ENCODE assay signal across 11 mouse cellular contexts in genomic region chr11:8659061-8659460, GRCm38 (mm10). TPM values are rescaled to one million over a fixed set of nuclear protein-coding genes. Genes with fewer than 3 reads are reported as not detected.
DNase-seq lines count a peak whose midpoint lies in the region; ATAC-seq and TF ChIP-seq lines count a peak whose summit lies in the region.
"Had no signal": no experiment of that assay in that cellular context is flagged by ENCODE, and none has a peak within 500 bp of the region (broad histone marks: within the 10 kb centered on the region; RNA-seq: fewer than 3 reads in every experiment).

No protein-coding gene starts in this region.

- no peak for TF ChIP-seq CTCF in thymus, adult 2 months (IDR thresholded peaks at IDR 0.05; ENCODE audit: borderline replicate concordance, control insufficient read depth, extremely low read depth, insufficient read depth, low read length, poor library complexity)

- no peak for TF ChIP-seq POLR2A in thymus, adult 2 months (IDR thresholded peaks at IDR 0.05; ENCODE audit: control insufficient read depth, extremely low read depth, insufficient read depth, low read length, poor library complexity)

- H3K36me3 ChIP-seq in embryonic facial prominence, embryonic 14.5 days (ENCODE audit: control insufficient read depth, insufficient read depth, low read length), result no peaks in the 10 kb centered on the region
- no peaks in the 10 kb centered on the region for H3K36me3 ChIP-seq in neural tube, embryonic 15.5 days
- H3K36me3 ChIP-seq in midbrain, embryonic 10.5 days, result no peaks in the 10 kb centered on the region
- H3K36me3 ChIP-seq in thymus, adult 2 months (ENCODE audit: control insufficient read depth, insufficient read depth, low read length), result no peaks in the 10 kb centered on the region
- H3K36me3 ChIP-seq: G1E; neural tube, embryonic 12.5 days had no signal

- H3K27me3 ChIP-seq in embryonic facial prominence, embryonic 14.5 days (replicated peaks; ENCODE audit: control insufficient read depth, insufficient read depth, low read length), result no peaks in the 10 kb centered on the region
- no peaks in the 10 kb centered on the region for H3K27me3 ChIP-seq in neural tube, embryonic 15.5 days (replicated peaks)
- H3K27me3 ChIP-seq in midbrain, embryonic 10.5 days (ENCODE audit: low read depth, poor library complexity, severe bottlenecking), result peaks cover 21% of the 10 kb centered on the region
- H3K27me3 ChIP-seq in thymus, adult 2 months (ENCODE audit: control insufficient read depth, insufficient read depth, low read length), result no peaks in the 10 kb centered on the region
- H3K27me3 ChIP-seq: neural tube, embryonic 12.5 days had no signal

- H3K9me3 ChIP-seq in embryonic facial prominence, embryonic 14.5 days (ENCODE audit: control insufficient read depth, low read length), result 0 out of 2 replicates have a peak, but pooled peaks cover 5% of the 10 kb centered on the region
- no peaks in the 10 kb centered on the region for H3K9me3 ChIP-seq in neural tube, embryonic 15.5 days (replicated peaks)
- H3K9me3 ChIP-seq in midbrain, embryonic 10.5 days (replicated peaks), result no peaks in the 10 kb centered on the region
- H3K9me3 ChIP-seq: neural tube, embryonic 12.5 days had no signal

- DNase-seq in kidney, adult 11 months, result peak; percentile 56
- DNase-seq in kidney, adult 18-20 months, result no peak
- DNase-seq in embryonic facial prominence, embryonic 14.5 days (ENCODE audit: low spot score), result peak; percentile 85
- peak; percentile 34 to 58 for DNase-seq in heart, postnatal 36 days
- DNase-seq in midbrain, embryonic 10.5 days (ENCODE audit: low spot score), result no peak
- DNase-seq in ovary, postnatal 36 days (ENCODE audit: low spot score), result no peak
- no peak for DNase-seq in thymus, adult 2 months
- DNase-seq: cerebellum, adult 9-10 months had no signal

- H3K4me2 ChIP-seq in embryonic facial prominence, embryonic 14.5 days (ENCODE audit: low read depth, low read length), result peak overlapping the region; percentile 20; the same call in 1 of the 2 replicates
- no peak overlapping the region for H3K4me2 ChIP-seq in neural tube, embryonic 15.5 days
- H3K4me2 ChIP-seq: neural tube, embryonic 12.5 days had no signal

- H3K4me1 ChIP-seq in embryonic facial prominence, embryonic 14.5 days (ENCODE audit: control insufficient read depth, insufficient read depth, low read length), result peaks cover 75% of the 10 kb centered on the region
- H3K4me1 ChIP-seq in neural tube, embryonic 15.5 days, result peaks cover 51% of the 10 kb centered on the region
- H3K4me1 ChIP-seq in midbrain, embryonic 10.5 days, result peaks cover 28% of the 10 kb centered on the region
- peaks cover 15% of the 10 kb centered on the region for H3K4me1 ChIP-seq in thymus, adult 2 months (replicated peaks; ENCODE audit: control insufficient read depth, insufficient read depth, low read length)

- peak; percentile 76 for ATAC-seq in embryonic facial prominence, embryonic 14.5 days (ENCODE audit: low read depth)
- no peak for ATAC-seq in neural tube, embryonic 15.5 days (ENCODE audit: low FRiP score)

- H3K27ac ChIP-seq in embryonic facial prominence, embryonic 14.5 days (replicated peaks; ENCODE audit: low read depth, low read length), result peak overlapping the region; percentile 75
- 0 out of 2 replicates have a peak overlapping the region, but pooled peaks have one; percentile 41 for H3K27ac ChIP-seq in neural tube, embryonic 15.5 days (replicated peaks)
- no peak overlapping the region for H3K27ac ChIP-seq in midbrain, embryonic 10.5 days (replicated peaks)
- H3K27ac ChIP-seq in thymus, adult 2 months (ENCODE audit: control insufficient read depth, insufficient read depth, low read length), result no peak overlapping the region
- H3K27ac ChIP-seq: neural tube, embryonic 12.5 days had no signal

- 10% methylated on average over 6 of the region's 6 CpGs for WGBS in embryonic facial prominence, embryonic 14.5 days
- WGBS in neural tube, embryonic 15.5 days, result 39% methylated on average over 6 of the region's 6 CpGs
- 76% methylated on average over 6 of the region's 6 CpGs for WGBS in midbrain, embryonic 10.5 days
- WGBS in thymus, adult 2 months, result 90% methylated on average over 6 of the region's 6 CpGs

- H3K4me3 ChIP-seq in embryonic facial prominence, embryonic 14.5 days (ENCODE audit: low read depth, low read length), result no peak overlapping the region
- H3K4me3 ChIP-seq in neural tube, embryonic 15.5 days (replicated peaks), result no peak overlapping the region
- H3K4me3 ChIP-seq in midbrain, embryonic 10.5 days, result no peak overlapping the region
- no peak overlapping the region for H3K4me3 ChIP-seq in thymus, adult 2 months (ENCODE audit: control insufficient read depth, insufficient read depth, low read length)
- H3K4me3 ChIP-seq: neural tube, embryonic 12.5 days had no signal

- intact Hi-C loops in heart, postnatal 36 days (cut with DNase I), result no loop called here

- H3K9ac ChIP-seq in embryonic facial prominence, embryonic 14.5 days (ENCODE audit: low read depth, low read length), result 0 out of 2 replicates have a peak overlapping the region, but pooled peaks have one; percentile 25
- H3K9ac ChIP-seq in neural tube, embryonic 15.5 days (replicated peaks), result no peak overlapping the region
- H3K9ac ChIP-seq: neural tube, embryonic 12.5 days had no signal

RNA-seq across cellular contexts. Expression of gene Tns3, which starts 5.3 kb away (rescaled TPM):
- 19.3 and 20.5 TPM in 2 replicates for polyA plus RNA-seq in embryonic facial prominence, embryonic 14.5 days (2014; fragmentation: Nextera tagmentation; extraction: Ambion mirVana)
- total RNA-seq in heart, postnatal 36 days (2021), result 10 to 100 TPM; 18.9 to 24.0 TPM
- polyA plus RNA-seq in neural tube, embryonic 15.5 days (2015; fragmentation: Nextera tagmentation; extraction: Ambion mirVana), result 7.6 and 11.1 TPM in 2 replicates
- 9.1 and 9.7 TPM in 2 replicates for polyA plus RNA-seq in midbrain, embryonic 10.5 days (2016; fragmentation: Nextera tagmentation; extraction: Ambion mirVana)
- polyA plus RNA-seq in thymus, adult 2 months (2012; rRNA removed), result 31.7 and 33.9 TPM in 2 replicates
- polyA plus RNA-seq: G1E had no signal

Comparison
In these comparisons a context has a peak if more than half of its experiments do, and no peak if none do; other contexts are left out.
1. DNase-seq: peak in kidney, adult 11 months (single experiment), embryonic facial prominence, embryonic 14.5 days (single experiment) and heart, postnatal 36 days (2 of 2); none in kidney, adult 18-20 months (single experiment), midbrain, embryonic 10.5 days (single experiment), ovary, postnatal 36 days (single experiment) and thymus, adult 2 months (single experiment).
2. H3K27ac ChIP-seq: peak in embryonic facial prominence, embryonic 14.5 days (single experiment) and neural tube, embryonic 15.5 days (single experiment); none in midbrain, embryonic 10.5 days (single experiment) and thymus, adult 2 months (single experiment).